Mouse (Mus musculus) heart, postnatal 0 days (tissue): ENCODE results near the gene 9130023H24Rik. TPM values are rescaled to one million over a fixed set of nuclear protein-coding genes. Genes with fewer than 3 reads are reported as not detected.

Source experiments
- ATAC-seq: fragments of 200-750 bp; cut with Nextera tagmentation; 2 replicates; pipeline ENCODE4 v1.8.0; 2017; ENCODE audit warnings: low read depth, moderate number of reproducible peaks, moderate library complexity; ENCODE audit not compliant: insufficient read depth
- DNase-seq: peaks from one replicate; pipeline ENCODE4 v3.0.0-alpha.2; 2016; ENCODE audit warnings: low spot score
- H3K27ac ChIP-seq: fragments of 300-500 bp; sonication (generic); 2 replicates; pipeline ENCODE4 v1.5.1; 2014; ENCODE audit warnings: low read depth, mild to moderate bottlenecking
- H3K27me3 ChIP-seq: fragments of 300-500 bp; sonication (generic); 2 replicates; pipeline ENCODE4 v1.6.1; 2014; ENCODE audit warnings: low read length, mixed read lengths; ENCODE audit not compliant: control insufficient read depth, insufficient read depth
- H3K36me3 ChIP-seq: fragments of 300-500 bp; sonication (generic); replicated peaks from 2 replicates; pipeline ENCODE4 v1.6.1; 2014; ENCODE audit warnings: low read length, mixed read lengths; ENCODE audit not compliant: control insufficient read depth, insufficient read depth
- H3K4me1 ChIP-seq: fragments of 300-500 bp; sonication (generic); 2 replicates; pipeline ENCODE4 v1.6.1; 2014; ENCODE audit warnings: antibody characterized with exemption; ENCODE audit not compliant: control insufficient read depth, insufficient read depth
- H3K4me2 ChIP-seq: fragments of 300-500 bp; sonication (generic); 2 replicates; pipeline ENCODE4 v1.6.1; 2014; ENCODE audit warnings: low read depth, mild to moderate bottlenecking, low read length, moderate library complexity
- H3K4me3 ChIP-seq: fragments of 300-500 bp; sonication (generic); 2 replicates; pipeline ENCODE4 v1.5.1; 2014; ENCODE audit warnings: low read depth, low read length
- H3K9ac ChIP-seq: fragments of 300-500 bp; sonication (generic); replicated peaks from 2 replicates; pipeline ENCODE4 v1.6.1; 2014; ENCODE audit warnings: low read depth, low read length, mixed read lengths
- H3K9me3 ChIP-seq: fragments of 300-500 bp; sonication (generic); replicated peaks from 2 replicates; pipeline ENCODE4 v1.6.1; 2016; ENCODE audit warnings: low read length; ENCODE audit not compliant: control insufficient read depth
- CTCF ChIP-seq: IDR thresholded peaks from 2 replicates; pipeline ENCODE4 v1.5.1; 2016; ENCODE audit warnings: antibody characterized with exemption, control low read depth, low read depth
- EP300 ChIP-seq: IDR thresholded peaks from 2 replicates; pipeline ENCODE4 v1.6.1; 2016; ENCODE audit warnings: antibody characterized with exemption, low read depth
- WGBS: fragments of 180-500 bp; shearing (Covaris S2); extraction: QIAGEN DNeasy Blood & Tissue Kit; methylation state at CpG from one replicate; pipeline ENCODE4 v1.1.7; 2014; 5-methylcytosine and 5-hydroxymethylcytosine counted together
- polyA plus RNA-seq: library from polyadenylated mRNA; unstranded; fragments of >200 nt; fragmentation: Nextera tagmentation; extraction: Ambion mirVana; gene quantifications from 2 replicates; pipeline ENCODE4 v1.2.1, GENCODE M21; 2015
- total RNA-seq: library from RNA; depleted of rRNA; stranded (reverse); fragments of >200 nt; gene quantifications from 2 replicates; pipeline ENCODE4 v1.2.3, GENCODE M21; 2014; ENCODE audit warnings: low replicate concordance

The 9130023H24Rik gene
- total and polyA plus RNA-seq, 2 experiments from 2014 or later = 3.9 to 5.1 TPM

GRCm38 (mm10) chr7:128279750-128280149 is 41.9 kb upstream of the 9130023H24Rik start:
- H3K4me1 ChIP-seq = no peaks in the 10 kb centered on the region
- H3K4me2 ChIP-seq = no peak overlapping the region
- ATAC-seq = no peak
- H3K27me3 ChIP-seq = no peaks in the 10 kb centered on the region
- 94% methylated on average over 4 of the region's 4 CpGs for WGBS
- H3K4me3 ChIP-seq = no peak overlapping the region
- H3K9ac ChIP-seq = no peak overlapping the region
- H3K36me3 ChIP-seq = peaks cover 37% of the 10 kb centered on the region
- no peak for DNase-seq
- no peak overlapping the region for H3K27ac ChIP-seq
- no peak for TF ChIP-seq CTCF
- no peak for TF ChIP-seq EP300
- no peaks in the 10 kb centered on the region for H3K9me3 ChIP-seq

- peaks cover 63% of the 10 kb centered on the region for H3K36me3 ChIP-seq
- H3K27me3 ChIP-seq = no peaks in the 10 kb centered on the region
- no peaks in the 10 kb centered on the region for H3K9me3 ChIP-seq
- H3K4me3 ChIP-seq = no peak overlapping the region
- H3K4me1 ChIP-seq = no peaks in the 10 kb centered on the region
- no peak overlapping the region for H3K9ac ChIP-seq
- DNase-seq (no peak), ATAC-seq (no peak)
- H3K4me2 ChIP-seq = no peak overlapping the region
- H3K27ac ChIP-seq = no peak overlapping the region
- 91% methylated on average over 6 of the region's 6 CpGs for WGBS
- TF ChIP-seq CTCF (no peak), EP300 (no peak)
Observed at GRCm38 (mm10) chr7:128276051-128276450, 38.2 kb upstream of the 9130023H24Rik start.

- DNase-seq (no peak), ATAC-seq (no peak)
- Histone ChIP-seq H3K36me3 (peaks cover 43% of the 10 kb centered on the region), H3K9me3 (no peaks in the 10 kb centered on the region), H3K4me2 (no peak overlapping the region), H3K27ac (no peak overlapping the region), H3K9ac (no peak overlapping the region), H3K4me3 (no peak overlapping the region), H3K4me1 (peaks cover 10% of the 10 kb centered on the region; the same call in 1 of the 2 replicates), H3K27me3 (no peaks in the 10 kb centered on the region)
- 90% methylated on average over 9 of the region's 9 CpGs for WGBS
- TF ChIP-seq EP300 (no peak), CTCF (no peak)
Observed at GRCm38 (mm10) chr7:128271496-128271895, 33.7 kb upstream of the 9130023H24Rik start.

GRCm38 (mm10) chr7:128270431-128270850 is 32.6 kb upstream of the 9130023H24Rik start:
- Histone ChIP-seq H3K4me2 (no peak overlapping the region), H3K27ac (no peak overlapping the region), H3K4me3 (no peak overlapping the region), H3K36me3 (peaks cover 33% of the 10 kb centered on the region), H3K4me1 (peaks cover 10% of the 10 kb centered on the region; the same call in 1 of the 2 replicates), H3K9me3 (no peaks in the 10 kb centered on the region), H3K9ac (no peak overlapping the region), H3K27me3 (no peaks in the 10 kb centered on the region)
- DNase-seq = no peak
- peak; percentile 62; the same call in 1 of the 2 replicates for ATAC-seq
- WGBS = 26% methylated on average over 13 of the region's 13 CpGs
- TF ChIP-seq EP300 = no peak
- no peak for TF ChIP-seq CTCF

GRCm38 (mm10) chr7:128267813-128268212 is 30.0 kb upstream of the 9130023H24Rik start:
- Histone ChIP-seq H3K4me3 (no peak overlapping the region), H3K4me1 (peaks cover 10% of the 10 kb centered on the region; the same call in 1 of the 2 replicates), H3K9ac (no peak overlapping the region), H3K27ac (no peak overlapping the region), H3K4me2 (no peak overlapping the region), H3K36me3 (peaks cover 9% of the 10 kb centered on the region), H3K27me3 (no peaks in the 10 kb centered on the region), H3K9me3 (no peaks in the 10 kb centered on the region)
- no peak for TF ChIP-seq EP300
- no peak for TF ChIP-seq CTCF
- 66% methylated on average over 7 of the region's 7 CpGs for WGBS
- no peak for DNase-seq
- ATAC-seq = no peak

GRCm38 (mm10) chr7:128267391-128267790 is 29.6 kb upstream of the 9130023H24Rik start:
- TF ChIP-seq EP300 (no peak), CTCF (no peak)
- ATAC-seq = no peak
- H3K36me3 ChIP-seq = peaks cover 8% of the 10 kb centered on the region
- H3K4me1 ChIP-seq = peaks cover 10% of the 10 kb centered on the region; the same call in 1 of the 2 replicates
- no peak overlapping the region for H3K4me2 ChIP-seq
- DNase-seq = no peak
- no peaks in the 10 kb centered on the region for H3K9me3 ChIP-seq
- no peak overlapping the region for H3K4me3 ChIP-seq
- H3K9ac ChIP-seq = no peak overlapping the region
- no peaks in the 10 kb centered on the region for H3K27me3 ChIP-seq
- 57% methylated on average over 13 of the region's 13 CpGs for WGBS
- H3K27ac ChIP-seq = no peak overlapping the region
